Mouse (Mus musculus) thymus, postnatal 10 days (tissue): ENCODE measurements around the gene Lrriq3.
A peak's percentile ranks its signal among the peaks of the same experiment; 100 is the strongest.

Experiments
- DNase-seq, 2 experiments: peaks; one replicate each; pipeline ENCODE4 v3.0.0; 2021; ENCODE audit warnings: low spot score in 2 of 2

The Lrriq3 gene

GRCm38 (mm10) chr3:155093116-155093956 lies at the start of gene Lrriq3, which contains the start of gene Fpgt:
TSS of gene Lrriq3 (plus strand) at chr3:155093434.
TSS of gene Fpgt (minus strand) at chr3:155093403.
- DNase-seq = peak; percentile 78 to 80

DNA sequence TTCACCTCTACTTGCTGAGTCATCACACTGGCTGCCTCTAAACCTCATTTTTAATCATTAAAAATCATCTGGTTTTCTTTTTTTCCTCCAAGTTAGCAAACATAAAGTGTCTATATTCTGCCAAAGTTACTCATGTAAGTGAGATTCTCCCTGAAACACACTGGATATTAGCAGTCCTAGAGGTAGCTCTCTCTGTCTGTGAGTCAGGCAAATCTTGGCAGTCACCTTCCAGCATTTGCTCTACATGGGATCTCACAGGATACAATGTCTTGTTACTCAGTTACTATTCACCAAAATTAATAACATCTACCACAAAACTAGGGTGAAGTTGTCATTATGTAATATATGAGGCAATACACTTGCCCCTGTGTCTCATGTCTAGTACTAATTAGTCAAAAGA lies 41.2 kb upstream of the Lrriq3 start:
- no peak for DNase-seq

GRCm38 (mm10) chr3:155053189-155053588 lies 40.0 kb upstream of the Lrriq3 start:
- no peak for DNase-seq

DNA sequence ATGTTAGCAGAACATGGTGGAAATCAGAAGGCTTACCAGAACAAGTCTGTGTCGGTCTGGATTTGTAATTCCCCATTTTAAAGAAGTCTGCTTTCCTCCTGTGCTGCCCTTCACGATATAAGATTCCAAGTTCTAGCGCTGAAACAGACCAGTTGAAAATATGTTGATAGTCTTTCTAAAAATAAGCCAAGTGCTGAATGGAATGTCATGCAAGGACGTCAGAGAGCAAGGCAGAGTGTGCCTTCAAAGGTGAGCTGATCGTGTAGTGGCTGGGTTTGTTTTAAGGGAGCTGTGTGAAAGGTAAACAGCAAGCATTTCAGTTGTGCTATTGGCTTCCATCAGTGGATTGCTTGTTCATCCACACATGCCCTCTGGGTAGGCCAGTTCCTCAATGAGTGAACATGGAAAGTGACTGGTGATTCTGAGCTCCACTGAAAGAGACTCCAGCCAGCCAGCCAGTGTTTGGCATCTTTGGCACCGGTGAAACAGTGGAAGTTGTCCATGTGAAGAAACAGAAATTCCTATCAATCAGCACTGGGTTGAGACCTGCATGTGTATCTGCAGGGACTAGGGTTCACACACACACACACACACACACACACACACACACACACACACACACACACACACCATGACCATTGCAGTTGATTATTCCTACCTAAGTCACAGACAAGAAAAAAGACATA lies 37.9 kb upstream of the Lrriq3 start, which contains the start of gene Tnni3k:
Gene Tnni3k (minus strand): TSS at position 177 of the 686 bp plus-strand sequence.
- no peak for DNase-seq

GRCm38 (mm10) chr3:155056606-155057005 lies 36.6 kb upstream of the Lrriq3 start:
- DNase-seq = no peak

GRCm38 (mm10) chr3:155057566-155057965 lies 35.7 kb upstream of the Lrriq3 start:
- no peak for DNase-seq

DNA sequence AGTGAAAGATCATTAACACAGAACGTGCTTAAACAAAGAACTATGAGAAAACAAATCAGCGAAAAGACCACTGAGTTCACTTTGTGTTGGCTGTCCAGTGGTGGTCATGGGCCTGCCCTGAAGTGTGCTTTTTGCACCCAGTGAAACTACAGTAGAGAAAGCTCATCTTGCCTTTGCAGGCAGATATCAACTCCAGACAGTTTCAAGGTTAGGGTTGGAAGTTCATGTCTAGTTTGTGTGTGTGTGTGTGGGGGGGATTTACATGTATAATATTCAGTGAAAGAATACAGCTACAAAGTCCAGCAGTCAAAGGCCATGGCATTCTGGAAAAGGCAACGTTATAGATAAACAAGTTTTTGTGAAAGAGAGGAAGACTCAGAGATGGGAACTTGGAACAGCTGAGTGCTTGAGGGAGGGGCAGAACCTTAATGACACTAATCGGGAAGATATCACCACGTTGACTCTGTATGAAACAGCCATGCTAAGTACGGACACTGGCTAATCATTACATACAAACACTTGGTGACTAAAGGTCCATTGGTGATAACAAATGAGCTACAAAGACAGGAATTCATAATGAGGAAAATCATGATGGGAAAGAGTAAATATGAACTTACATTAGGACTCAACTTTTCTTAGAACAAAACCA lies 34.3 kb upstream of the Lrriq3 start:
- DNase-seq = no peak

GRCm38 (mm10) chr3:155059449-155059822 lies 33.8 kb upstream of the Lrriq3 start:
- no peak for DNase-seq

DNA sequence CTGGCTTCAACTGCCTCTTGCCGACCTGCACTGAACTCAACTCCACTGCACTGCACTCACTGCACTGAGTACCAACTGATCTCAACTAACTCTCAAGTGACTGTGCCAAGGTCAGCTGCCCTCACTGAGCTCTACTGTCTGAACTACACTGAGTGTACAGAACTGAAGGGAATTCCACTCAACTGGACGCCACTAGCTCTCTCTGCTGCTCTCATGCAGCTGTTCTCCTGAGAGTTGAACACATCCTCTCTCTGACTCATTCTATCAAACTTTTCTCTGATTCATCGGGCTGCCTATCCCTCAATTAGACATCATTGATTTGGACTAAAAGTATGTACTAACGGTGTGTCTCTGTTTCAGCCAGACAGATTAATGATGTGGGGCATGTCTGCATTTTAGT lies 15.3 kb upstream of the Lrriq3 start:
- DNase-seq = no peak

DNA sequence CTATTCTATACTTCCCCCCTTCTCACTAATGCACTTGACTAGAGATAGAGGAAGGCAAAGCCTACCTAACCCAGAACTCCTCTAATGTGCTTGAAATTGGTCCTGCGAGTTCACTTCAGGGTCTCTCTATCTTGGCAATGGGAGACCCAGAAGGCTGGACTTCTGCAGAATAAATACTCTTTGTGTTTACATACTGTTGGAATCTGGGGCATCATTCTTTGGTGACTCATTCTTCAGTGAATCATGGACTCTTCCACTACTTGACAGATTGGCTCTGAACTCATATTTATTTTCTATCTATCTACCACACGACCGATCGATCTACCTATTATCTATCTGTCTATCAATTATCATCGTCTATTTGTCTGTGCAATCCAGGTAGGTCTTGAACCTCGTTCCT lies 1.2 kb upstream of the Lrriq3 start:
- DNase-seq = no peak

DNA sequence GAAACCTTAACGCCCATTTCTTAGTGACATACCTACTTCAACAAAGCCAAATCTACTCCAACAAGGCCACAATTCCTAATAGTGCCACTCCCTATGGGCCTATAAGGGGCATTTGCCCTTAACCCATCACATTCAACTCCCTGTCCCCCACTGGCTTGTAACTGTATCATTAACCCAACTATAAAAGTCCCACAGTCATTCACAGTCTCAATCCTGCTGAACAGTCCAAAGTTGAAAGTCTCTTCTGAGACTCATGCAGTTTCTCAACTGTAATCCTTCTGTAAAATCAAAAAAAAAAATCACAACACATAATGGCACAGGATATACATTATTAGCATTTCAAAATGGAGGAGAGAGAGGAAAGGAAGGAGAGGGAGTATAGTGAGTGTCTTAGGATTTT lies 6.0 kb downstream of the Lrriq3 start:
- no peak for DNase-seq

DNA sequence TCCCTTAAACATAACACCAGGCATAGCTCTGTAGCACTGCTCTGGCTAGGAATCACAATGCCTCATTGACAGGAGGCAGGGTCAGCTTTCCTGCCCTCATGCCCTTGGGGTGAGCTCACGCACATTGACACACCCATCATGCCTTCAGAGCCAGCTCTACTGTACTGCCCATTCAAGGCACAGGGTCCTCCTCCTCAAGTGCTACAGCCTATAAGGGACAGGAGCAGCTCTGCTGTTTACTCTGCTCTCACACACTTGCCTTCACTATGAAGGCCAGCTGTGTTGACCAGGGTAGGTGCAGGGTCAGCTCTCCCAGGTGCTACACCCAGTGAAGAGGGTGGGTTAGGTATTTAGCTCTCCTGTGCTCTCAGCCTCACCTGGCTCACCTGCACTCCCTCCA lies 12.7 kb downstream of the Lrriq3 start:
- no peak for DNase-seq

- DNase-seq = no peak
Observed at GRCm38 (mm10) chr3:155137737-155138136, 44.5 kb downstream of the Lrriq3 start.

- DNase-seq = no peak
Observed at GRCm38 (mm10) chr3:155141047-155141446, 47.8 kb downstream of the Lrriq3 start.

DNA sequence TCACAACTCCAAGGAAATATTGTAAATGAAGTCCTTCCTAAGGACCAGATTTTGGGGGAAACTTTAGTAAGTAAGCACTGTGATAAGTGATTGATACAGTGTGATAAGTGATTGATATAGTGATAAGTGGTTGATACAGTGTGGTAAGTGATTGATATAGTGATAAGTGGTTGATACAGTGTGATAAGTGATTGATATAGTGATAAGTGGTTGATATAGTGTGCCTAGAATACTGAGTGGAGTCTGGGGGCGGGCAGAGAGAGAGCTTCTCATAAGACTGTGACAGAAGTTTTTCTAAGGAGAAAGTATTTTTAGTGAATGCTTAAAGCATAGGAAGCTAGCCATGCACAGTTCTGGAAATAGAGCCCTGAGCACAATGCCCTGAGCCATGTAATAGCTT lies 51.1 kb downstream of the Lrriq3 start:
- no peak for DNase-seq

- no peak for DNase-seq
Observed at GRCm38 (mm10) chr3:155161842-155162241, 68.6 kb downstream of the Lrriq3 start.

- no peak for DNase-seq
Observed at GRCm38 (mm10) chr3:155180303-155180902, 87.2 kb downstream of the Lrriq3 start.

- DNase-seq = no peak
Observed at GRCm38 (mm10) chr3:155186456-155186855, 93.2 kb downstream of the Lrriq3 start.

DNA sequence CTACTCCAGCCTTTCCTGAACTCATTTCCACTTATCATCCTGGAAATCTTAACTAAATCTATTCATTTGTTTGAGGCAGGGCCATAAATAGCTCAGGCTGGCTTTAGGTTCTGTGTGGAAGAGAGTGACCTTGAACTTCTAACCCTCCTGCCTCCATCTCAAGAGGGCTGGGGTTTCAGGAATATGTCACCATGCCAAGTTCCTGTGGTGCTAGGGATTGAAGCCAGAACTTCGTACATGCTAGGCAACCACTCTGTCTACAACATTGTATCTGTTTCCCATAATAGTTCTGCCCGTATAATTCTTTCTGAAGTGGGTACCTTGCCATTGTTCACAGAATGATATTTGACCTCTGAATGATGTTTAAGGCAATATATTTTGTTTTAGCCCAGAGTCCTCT lies 95.6 kb downstream of the Lrriq3 start:
- DNase-seq = no peak

- no peak for DNase-seq
Observed at GRCm38 (mm10) chr3:155234919-155235318, 141.7 kb downstream of the Lrriq3 start.

DNA sequence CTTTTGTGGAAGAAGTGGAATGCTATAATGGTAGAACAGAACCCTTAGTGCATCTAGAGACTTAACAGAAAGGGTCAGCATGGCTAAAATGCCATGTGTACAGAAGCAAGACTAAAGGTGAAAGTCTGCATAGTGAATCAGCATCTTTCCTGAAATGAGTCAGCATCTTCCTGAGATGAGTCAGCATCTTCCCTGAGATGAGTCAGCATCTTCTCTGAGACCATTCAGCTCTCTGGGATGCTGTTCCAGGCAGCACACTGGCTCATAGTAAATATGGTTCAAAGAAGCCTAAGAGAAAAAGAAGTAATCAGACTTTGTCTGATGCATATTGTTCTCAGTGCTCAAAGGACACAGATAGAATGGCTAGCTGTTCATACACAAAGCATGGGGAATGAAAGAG lies 142.3 kb downstream of the Lrriq3 start:
- no peak for DNase-seq
